Mouse (Mus musculus): ENCODE data around the gene Rnf180.

Rnf180 gene

DNA sequence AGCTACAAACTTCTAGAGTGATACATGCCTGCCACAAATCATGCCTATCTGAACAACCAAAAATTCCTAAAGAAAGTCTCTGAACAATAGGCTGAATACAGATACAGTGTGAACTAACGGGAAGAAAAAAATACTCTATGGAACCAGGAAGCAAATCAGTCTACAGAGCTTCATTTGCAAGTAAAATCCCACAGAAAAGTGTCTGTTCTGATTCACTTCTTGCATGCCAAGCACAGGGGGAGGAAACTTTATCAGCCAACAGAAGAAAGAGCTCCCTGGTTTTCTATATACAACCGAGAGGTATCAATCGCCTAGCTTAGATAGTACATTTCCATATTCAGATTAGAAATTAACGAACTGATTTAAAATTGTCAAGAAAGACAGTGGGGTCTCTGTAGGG is 43.8 kb downstream of the Rnf180 start:
- no peak for DNase-seq (ENCODE audit: extremely low read depth, low read depth, low spot score)

DNA sequence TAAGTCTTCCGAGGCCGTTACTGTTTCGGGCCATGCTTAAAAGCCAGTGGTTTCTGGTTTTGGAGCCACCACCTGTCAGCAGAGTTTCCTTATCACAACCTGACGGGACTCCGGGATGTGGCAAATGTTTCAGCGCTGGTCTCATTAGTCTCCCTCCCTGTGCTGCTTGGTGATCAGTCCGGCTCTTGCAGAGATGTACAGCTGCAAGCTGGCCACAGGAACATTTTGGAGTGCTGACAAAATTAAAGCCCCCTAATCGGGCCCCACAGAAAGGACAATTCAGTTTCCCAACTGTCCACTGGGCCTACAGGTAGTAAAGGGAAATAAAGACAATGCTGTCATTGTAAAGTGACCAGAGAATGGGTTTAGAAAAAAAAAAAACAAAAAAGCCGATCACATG is 44.4 kb downstream of the Rnf180 start:
- no peak for DNase-seq (ENCODE audit: extremely low read depth, low read depth, low spot score)

DNA sequence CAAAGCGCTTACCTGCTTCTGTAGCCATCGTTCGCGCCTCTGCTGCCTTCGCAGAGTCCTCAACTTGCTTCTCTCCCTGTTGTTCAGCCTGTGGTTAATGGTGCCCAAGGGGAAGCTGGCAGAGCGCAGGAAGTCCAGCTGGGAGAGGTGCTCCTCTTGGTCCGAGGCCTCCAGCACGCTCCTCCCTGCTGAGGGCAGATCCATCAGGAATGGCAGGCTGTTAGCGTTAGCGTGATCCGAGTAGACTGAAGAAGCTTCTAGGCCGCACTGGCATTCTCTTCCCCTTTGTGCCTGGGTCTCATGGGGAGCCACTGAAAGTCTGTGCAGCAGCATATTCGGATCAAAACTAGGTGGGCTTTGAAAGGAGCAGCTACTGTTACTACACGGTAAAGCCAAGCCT is 45.0 kb downstream of the Rnf180 start:
- no peak for DNase-seq (ENCODE audit: extremely low read depth, low read depth, low spot score)

DNA sequence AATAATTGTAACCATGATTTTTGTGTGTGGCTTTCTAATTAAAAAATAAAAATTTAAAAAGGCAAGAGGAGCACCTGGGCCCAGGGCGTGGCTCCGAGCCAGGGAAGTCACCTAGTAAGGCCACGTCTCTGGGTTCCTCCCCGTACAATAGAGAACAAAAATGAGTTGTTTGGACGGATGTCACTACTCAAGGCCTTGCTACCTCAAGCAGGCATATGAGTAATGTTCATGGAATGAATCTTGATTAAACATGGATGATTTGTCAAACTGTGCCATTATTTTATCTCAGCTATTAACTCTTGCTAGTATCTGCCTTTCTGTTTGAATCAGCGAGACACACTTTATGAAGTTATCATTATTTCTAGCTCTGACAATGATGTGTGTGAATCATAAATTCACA is 46.9 kb downstream of the Rnf180 start:
- DNase-seq (ENCODE audit: extremely low read depth, low read depth, low spot score), result no peak

DNA sequence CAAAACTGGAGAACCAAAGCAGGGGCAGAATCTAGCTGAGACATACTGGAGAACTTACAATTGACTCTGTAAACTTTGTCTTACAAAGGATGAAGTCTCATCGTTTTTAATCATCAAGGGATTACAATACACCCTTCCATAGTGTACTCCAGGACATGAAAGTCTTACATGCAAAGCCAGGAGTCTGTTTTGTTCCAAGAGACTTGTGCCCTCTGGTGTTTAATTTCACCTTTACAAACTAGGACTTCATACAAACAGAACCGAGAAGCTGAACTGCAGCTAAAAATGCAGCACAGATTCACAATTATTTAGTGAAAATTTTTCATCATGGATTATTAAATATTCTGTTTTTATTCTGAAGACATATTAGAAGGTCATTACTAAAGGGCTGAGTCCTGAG is 53.8 kb downstream of the Rnf180 start:
- no peak for DNase-seq (ENCODE audit: extremely low read depth, low read depth, low spot score)

DNA sequence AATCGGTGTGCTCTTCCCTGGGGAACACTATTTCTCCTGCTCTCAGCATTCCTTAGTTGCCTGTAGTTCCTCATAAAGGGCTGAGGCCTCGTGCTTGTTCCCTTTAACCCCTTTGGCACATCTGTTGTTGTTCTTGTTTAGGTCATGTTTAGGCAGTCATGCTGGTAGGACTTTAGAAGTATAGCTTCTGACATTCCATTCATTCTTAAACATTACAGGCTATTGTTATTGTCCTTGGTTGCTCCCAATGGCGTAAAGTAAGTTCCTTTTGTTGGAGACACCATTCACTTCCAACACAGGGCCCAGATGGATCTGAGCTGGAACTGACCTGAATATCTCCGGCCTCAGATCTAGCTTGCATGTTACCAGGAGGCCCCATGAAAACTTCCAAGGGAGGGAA is 67.5 kb downstream of the Rnf180 start:
- DNase-seq (ENCODE audit: extremely low read depth, low read depth, low spot score), result no peak

DNA sequence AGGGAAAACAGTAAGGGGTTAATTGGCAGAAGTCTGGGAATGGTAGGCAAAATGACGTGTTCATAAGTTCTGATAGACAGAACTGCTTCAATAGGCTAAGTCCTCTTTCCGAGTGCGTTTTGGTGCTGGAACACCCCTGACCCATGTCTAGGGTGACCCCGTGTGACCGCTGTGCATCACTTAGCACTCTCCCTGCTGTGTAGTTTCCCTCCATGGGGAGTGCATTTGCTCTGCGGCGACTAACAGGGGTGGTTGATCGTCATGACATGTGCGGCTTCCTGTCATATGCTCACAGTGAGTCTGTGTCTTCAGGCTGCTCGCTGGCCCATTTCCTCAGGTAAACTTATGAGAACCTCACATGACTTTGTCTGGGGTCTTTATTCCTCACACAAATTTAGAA is 70.6 kb downstream of the Rnf180 start:
- DNase-seq (ENCODE audit: extremely low read depth, low read depth, low spot score), result no peak

DNA sequence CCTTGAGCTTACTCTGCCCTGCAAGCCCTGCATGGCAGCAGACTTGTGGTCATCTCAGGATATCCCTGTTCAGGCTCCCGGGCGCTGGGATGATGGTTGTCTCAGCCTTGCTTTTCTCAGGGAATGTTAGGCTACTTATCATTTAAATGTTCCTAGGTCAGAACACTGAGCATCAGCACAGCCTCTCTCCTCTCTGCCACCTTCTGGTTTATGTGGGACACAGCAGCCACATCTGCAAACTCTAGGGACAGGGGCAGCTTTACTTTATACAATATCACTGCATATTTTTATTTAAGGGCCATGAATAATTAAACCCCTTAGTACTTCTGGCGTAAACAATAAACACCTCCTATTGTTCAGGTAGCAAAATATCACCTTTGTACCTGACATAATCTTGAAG is 71.5 kb downstream of the Rnf180 start:
- no peak for DNase-seq (ENCODE audit: extremely low read depth, low read depth, low spot score)

DNA sequence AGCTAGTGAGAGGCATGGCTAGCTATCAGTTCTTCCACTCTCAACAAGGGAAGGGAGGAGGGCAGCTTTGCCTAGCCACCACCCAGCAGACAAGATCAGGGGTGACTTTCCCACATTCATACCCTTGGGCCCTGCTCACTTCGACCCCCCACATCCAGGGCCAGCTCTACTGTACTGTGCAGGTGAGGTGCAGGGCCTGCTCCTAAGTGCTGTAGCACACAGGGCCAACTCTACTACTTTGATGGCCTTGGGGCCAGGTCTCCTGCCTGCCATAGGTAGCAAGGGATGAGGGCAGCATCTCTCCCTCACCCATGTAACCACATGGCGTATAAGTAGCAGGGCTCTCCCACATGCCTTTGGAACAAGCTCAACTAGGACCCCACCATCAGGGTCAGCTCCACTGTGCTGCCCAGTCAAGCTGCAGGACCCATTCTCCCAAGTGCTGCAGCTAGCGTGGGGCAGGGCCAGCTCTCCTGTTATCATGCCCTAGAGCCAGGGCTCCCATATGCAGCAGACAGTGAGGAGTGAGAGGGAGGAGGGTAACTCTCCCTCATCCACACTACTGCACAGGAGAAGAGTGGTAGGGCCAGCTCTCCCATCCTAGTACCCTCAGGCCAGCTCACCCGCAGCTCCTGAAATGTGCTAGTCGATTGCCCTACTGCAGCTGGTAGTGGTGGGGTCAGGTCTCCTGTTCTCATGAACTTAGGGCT is 72.4 kb downstream of the Rnf180 start:
- no peak for DNase-seq (ENCODE audit: extremely low read depth, low read depth, low spot score)

DNA sequence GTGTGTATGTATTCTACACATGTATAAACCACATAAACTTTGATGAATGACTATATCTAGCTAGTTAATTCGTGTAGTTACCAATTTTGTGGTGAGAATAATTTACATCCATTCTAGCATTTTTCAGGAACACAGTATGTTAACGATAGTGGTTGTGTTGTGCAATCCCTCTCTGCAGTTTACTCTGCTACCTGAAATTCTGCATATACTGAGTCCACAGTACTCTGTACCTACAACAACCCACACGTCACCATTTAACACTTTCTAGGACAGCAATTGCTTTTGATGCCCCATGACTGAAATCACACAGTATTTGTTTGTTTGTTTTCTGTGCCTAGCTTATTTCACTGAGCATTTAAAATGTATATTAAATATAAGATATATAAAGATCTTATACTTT is 83.9 kb downstream of the Rnf180 start:
- no peak for DNase-seq (ENCODE audit: extremely low read depth, low read depth, low spot score)

DNA sequence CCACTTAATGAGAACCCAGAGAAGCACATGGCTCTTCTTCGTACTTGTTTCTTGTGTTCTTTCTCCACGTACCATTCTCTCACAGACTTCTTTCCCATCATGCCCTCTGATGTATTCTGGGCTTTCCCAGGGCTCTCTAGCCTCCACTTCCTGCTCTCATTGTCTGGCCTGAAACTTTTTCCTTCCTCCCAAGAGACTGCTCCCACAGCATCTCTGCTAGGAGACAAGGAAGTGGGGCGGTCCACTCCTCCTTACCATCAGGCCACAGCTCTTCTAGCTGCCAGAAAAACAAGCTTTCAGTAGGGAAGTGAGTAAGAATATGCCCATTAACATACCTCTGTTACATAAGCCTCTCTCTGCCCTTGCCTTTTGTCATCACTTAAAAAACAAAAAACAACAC is 90.8 kb downstream of the Rnf180 start:
- DNase-seq (ENCODE audit: extremely low read depth, low read depth, low spot score), result no peak

DNA sequence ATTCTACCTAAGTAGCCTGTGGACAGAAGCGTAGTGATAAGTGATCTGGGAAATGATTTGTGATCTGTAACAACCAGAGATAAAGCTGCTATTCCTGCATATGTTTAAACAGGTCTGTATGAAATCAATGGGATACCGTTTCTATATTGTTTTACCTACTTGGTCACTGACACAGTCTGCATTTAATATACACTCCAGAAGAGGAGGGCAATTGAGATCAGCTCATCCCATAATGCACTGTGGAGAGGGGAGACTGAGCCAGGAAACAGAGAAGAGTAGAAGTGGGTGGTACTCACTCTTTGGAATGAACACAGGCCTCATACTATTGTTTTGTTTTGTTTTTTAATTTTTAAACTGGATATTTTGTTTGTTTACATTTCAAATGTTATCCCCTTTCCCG is 96.0 kb downstream of the Rnf180 start:
- DNase-seq (ENCODE audit: extremely low read depth, low read depth, low spot score), result no peak

DNA sequence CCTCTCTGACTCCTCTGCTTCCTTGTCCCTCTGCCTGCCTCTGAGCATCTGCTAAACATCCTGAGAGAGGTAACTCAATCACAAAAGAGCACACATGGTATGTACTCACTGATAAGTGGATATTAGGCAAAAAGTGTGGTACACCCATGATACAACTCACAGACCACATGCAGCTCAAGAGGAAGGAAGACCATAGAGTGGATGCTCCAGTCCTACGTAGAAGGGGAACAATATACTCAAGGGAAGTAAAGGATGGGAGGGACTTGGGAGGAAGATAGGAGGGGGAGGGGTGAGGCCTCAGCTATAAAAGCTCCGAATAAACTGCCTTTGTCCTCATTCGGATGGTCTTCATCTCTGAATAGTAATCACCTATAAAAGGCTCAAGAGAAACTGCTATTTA is 96.6 kb downstream of the Rnf180 start:
- DNase-seq (ENCODE audit: extremely low read depth, low read depth, low spot score), result no peak

DNA sequence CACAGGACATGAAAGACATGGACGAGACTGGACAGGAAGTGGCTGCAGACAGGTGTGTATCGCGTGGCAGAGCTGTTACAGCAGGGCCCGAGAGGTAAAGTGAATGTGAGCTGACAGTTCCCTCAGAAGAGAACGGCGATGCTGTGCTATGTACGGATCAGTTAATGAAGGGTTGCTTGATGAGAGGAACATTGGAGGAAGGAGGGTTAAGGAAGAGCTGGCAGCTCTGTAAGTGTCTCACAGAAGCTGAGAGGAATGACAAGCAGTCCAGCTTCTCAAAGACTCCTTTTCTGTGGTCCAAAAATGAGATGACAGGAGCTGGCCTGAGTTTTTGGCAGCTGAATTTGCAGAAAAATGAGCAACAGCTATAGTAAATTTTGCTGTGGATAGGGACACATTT is 101.0 kb downstream of the Rnf180 start:
- DNase-seq (ENCODE audit: extremely low read depth, low read depth, low spot score), result no peak

DNA sequence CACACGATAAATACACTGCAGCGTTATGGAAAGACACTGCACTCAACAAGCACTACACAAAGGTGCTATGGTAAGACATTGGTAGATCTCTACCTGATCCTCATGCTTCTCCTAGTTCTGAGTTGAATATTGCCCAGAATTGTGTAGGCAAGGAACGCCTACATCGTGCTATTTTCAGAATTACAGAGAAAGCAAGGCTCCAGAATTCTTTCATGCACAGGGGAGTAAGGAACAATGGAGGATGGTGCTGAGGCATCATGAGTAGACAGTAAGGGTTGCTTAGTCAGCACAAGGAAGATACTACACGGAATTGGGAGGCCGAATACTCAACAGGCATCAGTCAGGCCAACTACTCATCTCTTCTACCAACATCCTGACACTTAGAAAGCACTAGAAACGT is 105.9 kb downstream of the Rnf180 start:
- DNase-seq (ENCODE audit: extremely low read depth, low read depth, low spot score), result no peak

DNA sequence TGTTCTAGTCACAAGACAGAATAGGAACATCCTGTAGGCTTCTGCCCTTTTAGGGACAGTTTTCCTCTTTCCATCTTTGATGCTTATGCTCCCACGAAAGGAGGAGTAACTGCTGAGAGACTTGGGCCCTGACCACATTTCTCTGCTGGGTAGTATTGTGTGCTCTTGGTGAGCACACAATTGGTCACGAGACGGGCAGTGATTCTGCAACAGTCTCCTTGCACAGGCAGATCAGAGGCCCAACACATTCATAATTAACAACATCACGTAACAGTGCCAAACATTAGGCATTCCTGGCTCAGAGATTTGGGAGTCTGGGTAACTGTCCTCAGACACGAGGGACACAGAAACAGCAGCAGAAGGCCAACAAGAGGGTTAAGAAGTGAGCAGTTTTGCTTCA is 113.8 kb downstream of the Rnf180 start:
- no peak for DNase-seq (ENCODE audit: extremely low read depth, low read depth, low spot score)

DNA sequence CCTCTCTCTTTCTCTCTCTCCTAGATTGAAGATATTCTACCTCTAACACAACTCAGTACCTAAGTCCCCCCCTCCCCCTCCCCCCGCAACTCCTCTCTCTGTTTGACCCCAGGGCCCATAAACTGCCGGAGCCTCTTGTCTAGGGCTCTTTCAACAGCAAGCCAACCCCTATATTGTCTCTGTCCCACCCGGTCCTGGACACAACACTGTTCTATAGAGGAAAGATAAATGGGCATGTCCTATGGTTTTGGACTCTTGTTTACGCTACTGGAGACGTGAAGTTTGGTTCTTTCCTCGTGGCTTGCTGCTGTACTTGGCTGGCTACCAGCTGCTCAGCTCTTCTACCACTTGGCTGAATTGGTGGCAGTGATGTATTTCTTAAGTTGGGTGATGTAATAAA is 129.2 kb downstream of the Rnf180 start:
- no peak for DNase-seq (ENCODE audit: extremely low read depth, low read depth, low spot score)

DNA sequence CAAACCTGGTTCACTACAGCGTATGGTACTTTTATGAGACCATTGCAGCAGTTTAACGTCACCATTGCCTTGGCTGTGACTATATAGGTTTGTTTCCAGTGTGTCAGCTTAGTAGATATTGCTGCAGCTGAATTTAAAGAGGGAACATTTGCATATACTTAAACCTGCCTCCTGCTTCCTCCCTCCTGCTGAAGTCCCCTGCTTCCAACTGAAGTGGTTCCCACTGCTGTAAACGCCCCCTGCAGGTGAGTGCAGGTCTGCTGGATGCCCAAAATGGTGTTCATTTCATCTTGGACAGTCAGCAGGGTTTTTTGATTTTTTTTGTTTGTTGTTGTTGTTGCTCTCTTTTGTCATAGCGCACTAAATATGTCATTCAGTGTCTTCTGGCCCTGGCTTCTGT is 140.7 kb downstream of the Rnf180 start:
- no peak for DNase-seq (ENCODE audit: extremely low read depth, low read depth, low spot score)

DNA sequence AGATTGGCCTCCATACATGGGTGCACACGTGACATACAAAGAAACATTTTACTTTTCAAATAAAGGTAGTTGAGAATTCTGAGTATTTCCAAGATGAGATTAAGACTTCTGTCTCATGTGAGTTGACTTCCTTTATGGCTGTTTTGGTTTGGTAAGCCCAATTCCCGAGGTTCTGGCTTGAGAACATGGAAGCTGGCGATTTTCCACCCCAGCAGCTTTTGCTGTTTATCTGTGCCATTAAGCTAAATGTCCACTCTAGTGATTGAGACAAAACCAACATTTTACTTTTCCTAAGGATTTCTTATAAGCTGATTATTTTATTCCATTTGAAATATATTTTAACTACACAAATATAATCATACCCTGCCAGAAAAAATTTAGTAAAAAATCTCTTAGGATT is 144.6 kb downstream of the Rnf180 start:
- no peak for DNase-seq (ENCODE audit: extremely low read depth, low read depth, low spot score)

DNA sequence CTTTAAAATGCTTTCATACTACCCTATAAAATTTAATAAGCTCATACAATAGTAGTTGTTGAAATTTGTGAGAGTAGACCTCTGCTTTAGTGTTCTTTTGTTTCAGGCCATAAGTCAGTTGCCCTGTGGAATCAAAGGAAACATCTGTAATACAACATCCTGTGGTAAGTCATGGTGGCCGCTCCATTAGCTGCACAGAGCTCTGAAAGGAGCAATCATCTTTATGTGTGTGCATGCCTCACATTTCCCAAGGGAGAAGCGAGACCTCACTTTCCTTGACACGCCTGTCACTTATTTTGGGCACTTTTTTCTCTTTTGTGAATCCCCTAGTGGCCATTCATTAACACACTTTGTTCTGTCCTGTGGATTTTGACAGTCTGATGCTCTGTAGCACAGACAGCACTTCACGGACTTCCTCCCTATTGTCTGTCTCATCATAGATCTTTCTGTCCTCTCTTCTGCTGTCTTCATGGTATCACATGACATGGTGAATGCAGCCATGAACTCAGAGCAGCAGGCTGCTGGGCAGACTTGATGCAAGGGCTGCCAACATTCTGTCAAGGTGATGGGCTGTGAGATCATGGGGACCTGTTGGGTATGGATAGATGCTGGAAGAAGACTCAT is 146.7 kb downstream of the Rnf180 start:
- DNase-seq (ENCODE audit: extremely low read depth, low read depth, low spot score), result no peak

DNA sequence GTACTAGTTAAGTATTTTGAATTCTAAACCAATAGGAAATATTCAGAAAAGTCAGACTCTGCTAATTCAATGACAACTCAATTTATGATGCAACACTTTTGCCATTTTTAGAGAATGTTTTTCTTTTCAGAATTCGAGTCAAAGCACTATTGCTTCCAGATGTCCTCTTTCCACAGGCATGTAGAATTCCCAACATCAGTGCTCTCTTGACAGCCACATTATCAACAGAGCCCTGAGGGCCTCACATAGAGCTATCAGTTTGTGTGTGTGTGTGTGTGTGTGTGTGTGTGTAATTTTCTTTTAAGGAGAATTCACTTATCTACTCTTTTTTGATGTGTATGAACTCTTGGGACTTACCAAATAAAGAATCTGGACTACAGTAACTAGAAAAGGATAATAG is 147.8 kb downstream of the Rnf180 start:
- no peak for DNase-seq (ENCODE audit: extremely low read depth, low read depth, low spot score)

DNA sequence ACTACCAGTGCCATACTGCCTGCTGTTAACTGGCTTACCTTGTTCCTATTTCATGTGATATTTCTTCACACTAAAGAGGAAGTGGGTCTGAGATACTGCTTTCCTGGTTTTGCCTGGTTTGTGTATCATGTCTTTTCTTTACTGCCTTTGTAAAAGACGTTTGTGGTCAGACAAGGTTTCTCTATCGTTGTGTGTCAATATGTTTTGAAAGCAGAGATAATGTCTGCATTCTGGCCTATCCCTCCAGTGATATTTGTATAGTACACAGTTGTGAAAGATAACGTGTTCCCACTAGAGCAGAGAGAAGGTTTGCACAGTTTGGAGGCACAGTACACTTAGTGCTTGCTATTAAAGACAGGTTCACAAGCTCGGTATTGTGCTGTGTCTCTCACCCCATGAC is 154.7 kb downstream of the Rnf180 start:
- no peak for DNase-seq (ENCODE audit: extremely low read depth, low read depth, low spot score)

DNA sequence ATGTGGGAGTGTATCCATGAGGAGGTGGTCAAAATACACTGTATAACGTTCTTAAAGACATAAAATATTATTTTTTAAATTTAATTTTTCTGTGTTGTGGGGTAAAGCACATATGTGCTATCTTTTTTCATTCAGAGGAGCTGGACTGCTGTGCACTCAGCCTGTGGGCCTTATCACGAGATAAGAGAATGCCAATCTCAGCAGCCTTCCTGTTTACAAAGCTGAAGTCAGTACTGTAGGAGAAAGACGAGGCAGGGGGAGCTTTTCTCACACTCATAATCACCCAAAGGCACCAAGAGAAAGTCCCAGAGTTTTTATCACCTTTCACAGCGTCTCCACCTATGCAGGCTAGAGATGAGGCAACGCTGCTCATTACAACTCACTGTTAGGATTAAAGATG is 160.2 kb downstream of the Rnf180 start:
- DNase-seq (ENCODE audit: extremely low read depth, low read depth, low spot score), result no peak

Measured in fat pad, adult 2 months (tissue).